Mouse (Mus musculus) bone marrow, adult 2 months (tissue): ENCODE measurements at regions not wholly inside any gene's neighbourhood (a gene's known extent, or its start where the extent isn't known, plus 50 kb on each side); places are given as distances from the start of the nearest gene placed in this dataset.

Source experiments
- CTCF ChIP-seq: fragments of 200-500 bp; IDR thresholded peaks from 2 replicates; pipeline ENCODE4 v1.5.1; 2011; ENCODE audit warnings: low read length, control low read depth; ENCODE audit not compliant: control insufficient read depth, insufficient read depth
- POLR2A ChIP-seq: fragments of 200-500 bp; IDR thresholded peaks from 2 replicates; pipeline ENCODE4 v1.6.1; 2011; ENCODE audit warnings: low read depth, mild to moderate bottlenecking, control low read depth, low read length, borderline replicate concordance; ENCODE audit not compliant: control insufficient read depth

- TF ChIP-seq CTCF, result no peak
- no peak for TF ChIP-seq POLR2A
These were observed 138.0 kb downstream of the Rpl14 start for GRCm38 (mm10) chr9:120709146-120709655.
